Mouse (Mus musculus): ENCODE measurements at regions not wholly inside any gene's neighbourhood (a gene's known extent, or its start where the extent isn't known, plus 50 kb on each side); places are given as distances from the start of the nearest gene placed in this dataset.

DNA sequence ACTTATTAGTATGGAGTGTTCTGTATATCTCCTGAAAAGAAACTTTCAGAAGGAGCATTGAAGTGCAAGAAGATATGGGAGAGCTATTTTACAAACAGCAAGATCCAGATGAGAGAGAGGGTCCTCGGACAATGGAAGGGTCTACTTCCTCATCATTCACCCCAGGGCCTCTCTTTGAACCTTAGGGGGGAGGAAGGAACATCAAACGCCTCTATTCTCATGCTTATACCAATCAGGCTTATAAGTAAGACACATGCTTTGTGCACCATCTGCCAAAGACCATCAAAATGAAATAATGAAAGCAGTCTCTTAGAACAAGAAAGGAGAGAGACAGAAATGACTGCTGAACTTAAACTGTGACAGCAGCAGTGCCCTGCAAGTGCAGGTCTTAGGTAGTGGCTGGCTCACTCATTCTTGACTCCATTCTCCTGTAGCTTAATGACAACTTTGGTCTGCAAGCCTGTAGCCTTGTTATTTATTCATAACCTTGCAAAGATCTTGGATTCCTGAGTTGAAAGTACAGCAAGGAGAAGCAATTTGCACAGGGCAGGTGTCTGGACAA lies 424.5 kb downstream of the Plk2 start:
- Histone ChIP-seq H3K27ac (ENCODE audit: insufficient read depth, low read depth, low read length) (no peak overlapping the region), H3K27me3 (replicated peaks; ENCODE audit: control insufficient read depth, insufficient read depth, low read length) (no peaks in the 10 kb centered on the region), H3K4me3 (ENCODE audit: insufficient read depth, low read depth, low read length) (no peak overlapping the region), H3K4me1 (ENCODE audit: control insufficient read depth, insufficient read depth, low read length) (no peaks in the 10 kb centered on the region), H3K36me3 (ENCODE audit: control insufficient read depth, insufficient read depth, low read length) (no peaks in the 10 kb centered on the region)
- 58% methylated on average over 2 of the region's 2 CpGs for WGBS
- no peak for DNase-seq
- TF ChIP-seq CTCF (conservative IDR thresholded peaks at IDR 0.05; ENCODE audit: insufficient read depth, insufficient read length, low read depth, low read length), result no peak
- no peak for TF ChIP-seq POLR2A (IDR thresholded peaks at IDR 0.05; ENCODE audit: low read depth, low read length)

DNA sequence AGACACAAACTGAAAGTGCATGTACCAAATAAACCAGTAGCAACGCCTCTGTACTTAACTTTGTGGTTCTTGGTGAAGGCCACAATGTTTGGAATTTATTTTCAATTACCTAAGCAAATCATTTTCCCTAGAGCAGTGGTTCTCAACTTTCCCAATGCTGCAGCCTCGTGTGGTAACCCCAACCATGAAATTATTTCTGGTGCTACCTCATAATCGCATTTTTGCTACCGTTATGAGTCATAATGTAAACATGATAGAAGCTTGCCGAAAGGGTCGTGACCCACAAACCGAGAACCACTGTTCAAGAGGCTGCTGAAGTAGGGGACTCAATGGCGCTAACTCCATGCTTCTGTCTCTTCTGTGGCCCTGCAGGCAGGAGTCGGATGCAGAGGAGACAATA lies 429.9 kb upstream of the Actbl2 start:
- Histone ChIP-seq H3K36me3 (ENCODE audit: control insufficient read depth, insufficient read depth, low read length) (no peaks in the 10 kb centered on the region), H3K27me3 (replicated peaks; ENCODE audit: control insufficient read depth, insufficient read depth, low read length) (no peaks in the 10 kb centered on the region; the same call in 1 of the 2 replicates), H3K4me1 (ENCODE audit: control insufficient read depth, insufficient read depth, low read length) (no peaks in the 10 kb centered on the region), H3K4me3 (ENCODE audit: insufficient read depth, low read depth, low read length) (no peak overlapping the region), H3K27ac (ENCODE audit: insufficient read depth, low read depth, low read length) (no peak overlapping the region)
- WGBS, result 90% methylated on average over 9 of the region's 9 CpGs
- DNase-seq, result no peak
- no peak for TF ChIP-seq CTCF (conservative IDR thresholded peaks at IDR 0.05; ENCODE audit: insufficient read depth, insufficient read length, low read depth, low read length)
- TF ChIP-seq POLR2A (IDR thresholded peaks at IDR 0.05; ENCODE audit: low read depth, low read length), result no peak

DNA sequence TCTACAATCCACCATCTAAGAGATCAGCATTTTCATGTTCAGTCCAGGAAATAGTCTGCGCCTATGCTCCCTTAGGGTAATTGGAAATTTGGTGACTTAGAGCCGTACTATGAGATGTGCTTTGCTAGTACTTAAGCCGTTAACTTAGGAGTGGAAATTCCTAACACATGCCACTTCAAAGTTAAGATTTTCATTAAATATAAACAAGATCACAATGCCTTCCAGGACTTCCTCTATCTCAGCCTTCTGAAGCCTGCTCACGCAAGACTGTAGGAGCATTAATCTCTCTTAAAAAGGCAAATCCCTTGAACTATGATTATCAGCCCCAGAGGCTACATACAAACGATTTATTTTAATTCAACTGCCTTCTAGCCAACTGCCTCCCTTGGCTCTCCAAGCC lies 422.4 kb upstream of the Actbl2 start:
- H3K4me1 ChIP-seq (ENCODE audit: control insufficient read depth, insufficient read depth, low read length), result no peaks in the 10 kb centered on the region
- 79% methylated on average over 5 of the region's 5 CpGs for WGBS
- no peak overlapping the region for H3K27ac ChIP-seq (ENCODE audit: insufficient read depth, low read depth, low read length)
- DNase-seq, result no peak
- H3K4me3 ChIP-seq (ENCODE audit: insufficient read depth, low read depth, low read length), result no peak overlapping the region
- no peaks in the 10 kb centered on the region for H3K27me3 ChIP-seq (replicated peaks; ENCODE audit: control insufficient read depth, insufficient read depth, low read length)
- H3K36me3 ChIP-seq (ENCODE audit: control insufficient read depth, insufficient read depth, low read length), result no peaks in the 10 kb centered on the region
- TF ChIP-seq POLR2A (IDR thresholded peaks at IDR 0.05; ENCODE audit: low read depth, low read length) (no peak), CTCF (conservative IDR thresholded peaks at IDR 0.05; ENCODE audit: insufficient read depth, insufficient read length, low read depth, low read length) (no peak)

DNA sequence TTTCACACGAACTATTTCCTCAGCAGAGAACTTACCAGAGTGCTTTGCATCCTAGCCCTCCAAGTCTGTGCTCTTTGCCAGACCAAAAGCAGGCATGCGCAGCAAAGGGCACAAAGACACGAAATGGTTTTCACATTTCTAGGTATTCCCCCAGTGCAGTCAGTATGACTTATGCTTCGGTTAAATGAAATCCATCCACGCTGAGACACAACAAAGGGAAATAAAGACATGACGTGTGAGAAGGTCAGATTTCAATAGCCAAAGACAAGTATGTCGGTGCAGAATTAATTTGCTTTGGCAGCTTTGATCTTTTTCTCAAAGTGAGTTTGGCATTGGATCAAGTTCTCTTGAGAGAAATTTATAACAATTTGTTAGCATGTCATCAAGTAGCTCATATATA lies 417.9 kb upstream of the Actbl2 start:
- Histone ChIP-seq H3K4me1 (ENCODE audit: control insufficient read depth, insufficient read depth, low read length) (no peaks in the 10 kb centered on the region), H3K36me3 (ENCODE audit: control insufficient read depth, insufficient read depth, low read length) (no peaks in the 10 kb centered on the region), H3K27ac (ENCODE audit: insufficient read depth, low read depth, low read length) (no peak overlapping the region), H3K4me3 (ENCODE audit: insufficient read depth, low read depth, low read length) (no peak overlapping the region), H3K27me3 (replicated peaks; ENCODE audit: control insufficient read depth, insufficient read depth, low read length) (no peaks in the 10 kb centered on the region)
- DNase-seq, result no peak
- WGBS, result 37% methylated on average over 7 of the region's 7 CpGs
- TF ChIP-seq POLR2A (IDR thresholded peaks at IDR 0.05; ENCODE audit: low read depth, low read length) (no peak), CTCF (conservative IDR thresholded peaks at IDR 0.05; ENCODE audit: insufficient read depth, insufficient read length, low read depth, low read length) (no peak)

DNA sequence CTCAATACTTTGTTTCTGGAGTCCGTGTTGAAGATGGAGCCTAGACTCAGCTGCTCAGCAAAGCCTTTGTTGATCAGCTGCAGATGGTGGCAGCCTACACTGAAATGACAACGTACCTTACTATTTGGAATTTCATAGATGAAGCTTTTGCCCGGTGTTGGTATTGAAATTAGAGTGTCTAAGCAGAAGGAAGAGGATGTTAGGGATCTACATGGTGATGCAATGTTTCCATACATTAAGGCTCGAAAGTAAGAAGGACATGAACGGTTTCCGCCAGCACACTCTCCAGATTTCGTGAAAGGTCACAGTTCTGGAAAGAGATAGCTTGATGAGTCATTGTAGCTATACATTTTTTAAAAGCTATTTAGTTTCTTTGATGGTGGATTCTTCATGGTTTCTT lies 412.9 kb upstream of the Actbl2 start:
- TF ChIP-seq POLR2A (IDR thresholded peaks at IDR 0.05; ENCODE audit: low read depth, low read length) (no peak), CTCF (conservative IDR thresholded peaks at IDR 0.05; ENCODE audit: insufficient read depth, insufficient read length, low read depth, low read length) (no peak)
- no peaks in the 10 kb centered on the region for H3K27me3 ChIP-seq (replicated peaks; ENCODE audit: control insufficient read depth, insufficient read depth, low read length)
- WGBS, result 94% methylated on average over 7 of the region's 7 CpGs
- no peaks in the 10 kb centered on the region for H3K4me1 ChIP-seq (ENCODE audit: control insufficient read depth, insufficient read depth, low read length)
- no peaks in the 10 kb centered on the region for H3K36me3 ChIP-seq (ENCODE audit: control insufficient read depth, insufficient read depth, low read length)
- H3K27ac ChIP-seq (ENCODE audit: insufficient read depth, low read depth, low read length), result no peak overlapping the region
- no peak overlapping the region for H3K4me3 ChIP-seq (ENCODE audit: insufficient read depth, low read depth, low read length)
- DNase-seq, result no peak

DNA sequence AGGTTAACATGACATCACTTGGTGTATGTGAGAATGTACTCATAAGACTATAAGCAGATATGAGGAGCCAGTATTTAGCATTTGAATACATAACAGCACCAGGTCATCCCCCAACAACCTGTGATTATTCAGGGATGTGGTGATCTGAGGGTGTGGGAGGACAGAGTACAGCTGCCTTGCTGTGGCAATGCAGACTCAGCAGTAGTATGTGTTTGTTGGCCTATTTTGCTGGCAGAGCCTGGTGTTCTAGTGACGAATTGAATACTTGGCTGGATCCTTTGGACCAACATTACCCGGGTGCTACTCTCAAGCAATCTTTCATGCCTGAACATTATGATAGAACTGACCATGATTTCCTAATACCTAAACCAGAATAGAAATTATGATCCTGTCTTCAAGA lies 409.1 kb upstream of the Actbl2 start:
- WGBS, result 50% methylated on average over 2 of the region's 2 CpGs
- Histone ChIP-seq H3K4me3 (ENCODE audit: insufficient read depth, low read depth, low read length) (no peak overlapping the region), H3K4me1 (ENCODE audit: control insufficient read depth, insufficient read depth, low read length) (no peaks in the 10 kb centered on the region), H3K27me3 (replicated peaks; ENCODE audit: control insufficient read depth, insufficient read depth, low read length) (no peaks in the 10 kb centered on the region), H3K36me3 (ENCODE audit: control insufficient read depth, insufficient read depth, low read length) (no peaks in the 10 kb centered on the region), H3K27ac (ENCODE audit: insufficient read depth, low read depth, low read length) (no peak overlapping the region)
- peak; percentile 35 for DNase-seq
- TF ChIP-seq POLR2A (IDR thresholded peaks at IDR 0.05; ENCODE audit: low read depth, low read length) (no peak), CTCF (conservative IDR thresholded peaks at IDR 0.05; ENCODE audit: insufficient read depth, insufficient read length, low read depth, low read length) (no peak)

DNA sequence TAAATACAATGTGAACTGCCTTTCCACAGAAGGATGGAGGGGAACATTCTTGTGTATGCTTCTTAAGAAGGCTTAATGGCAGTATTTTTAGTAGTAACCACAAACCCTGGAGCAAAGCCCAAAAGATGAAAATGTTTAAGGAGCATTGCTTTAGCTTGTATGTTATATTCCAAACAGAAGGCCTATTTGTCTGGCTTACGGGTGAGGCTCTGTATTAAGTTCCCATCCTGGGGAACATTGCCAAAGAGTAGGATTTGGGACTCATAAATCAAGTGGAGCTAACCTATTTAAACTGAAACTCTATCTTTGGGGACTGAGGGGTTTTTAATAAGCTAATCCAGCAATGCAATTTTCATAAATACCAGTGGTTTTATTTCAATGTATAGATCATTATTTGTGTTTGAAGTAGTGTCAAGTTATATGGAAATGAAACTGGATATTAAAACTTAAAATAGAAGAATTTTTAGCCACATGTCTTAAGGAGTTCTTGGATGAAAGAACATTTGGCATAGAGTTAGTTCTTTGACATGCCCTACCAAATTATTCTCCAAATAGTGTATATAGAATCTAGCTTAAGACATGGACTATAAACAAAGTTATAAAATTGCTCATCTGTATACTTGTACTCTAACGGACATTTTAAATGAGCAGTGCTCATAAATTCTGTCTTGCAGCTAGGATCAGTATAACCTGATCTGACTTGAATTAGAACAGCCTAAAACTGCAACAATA lies 401.7 kb upstream of the Actbl2 start:
- Histone ChIP-seq H3K4me1 (ENCODE audit: control insufficient read depth, insufficient read depth, low read length) (no peaks in the 10 kb centered on the region), H3K27ac (ENCODE audit: insufficient read depth, low read depth, low read length) (no peak overlapping the region), H3K36me3 (ENCODE audit: control insufficient read depth, insufficient read depth, low read length) (no peaks in the 10 kb centered on the region), H3K4me3 (ENCODE audit: insufficient read depth, low read depth, low read length) (no peak overlapping the region), H3K27me3 (replicated peaks; ENCODE audit: control insufficient read depth, insufficient read depth, low read length) (no peaks in the 10 kb centered on the region)
- 51% methylated on average over 2 of the region's 2 CpGs for WGBS
- TF ChIP-seq POLR2A (IDR thresholded peaks at IDR 0.05; ENCODE audit: low read depth, low read length) (no peak), CTCF (conservative IDR thresholded peaks at IDR 0.05; ENCODE audit: insufficient read depth, insufficient read length, low read depth, low read length) (no peak)
- no peak for DNase-seq

Measured in kidney, adult 2 months (tissue).